Comparison of ENCODE assay signal across 8 mouse cellular contexts in the genomic region with DNA sequence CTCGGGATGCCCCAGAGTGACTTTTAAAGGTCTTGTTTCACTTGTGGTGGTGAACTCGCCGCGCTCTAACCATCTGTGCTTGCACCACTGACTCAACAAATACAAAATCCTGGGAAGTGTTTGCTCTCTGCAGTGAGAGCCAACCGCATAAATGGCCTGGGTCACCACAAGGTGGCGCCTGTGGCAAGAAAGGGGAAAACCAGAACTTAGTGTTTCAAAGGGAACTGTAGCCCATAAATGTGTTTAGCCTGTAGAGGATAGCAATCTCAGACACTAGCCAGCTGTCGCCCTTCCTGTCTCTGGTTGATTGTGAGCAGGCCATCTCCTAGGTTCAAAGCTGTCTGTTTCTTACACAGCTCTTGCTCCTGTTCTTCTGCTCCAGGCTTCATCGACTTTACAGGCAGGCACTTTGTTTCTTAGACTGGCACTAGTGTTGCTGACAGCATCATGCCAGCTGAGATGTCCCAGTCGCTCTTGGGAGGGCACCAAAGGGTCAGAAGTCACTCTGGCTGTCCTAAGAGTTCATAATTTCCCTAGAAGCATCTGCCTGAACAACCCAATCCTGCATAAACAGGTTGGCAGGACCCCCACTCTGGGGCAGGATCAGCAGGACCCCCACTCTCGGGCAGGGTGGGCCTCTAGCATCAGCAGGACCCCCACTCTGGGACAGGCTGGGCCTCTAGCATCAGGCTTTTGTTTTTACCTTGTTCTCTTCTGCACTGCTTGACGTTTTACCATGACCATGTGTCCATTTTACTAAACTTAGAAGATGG. TPM values are rescaled to one million over a fixed set of nuclear protein-coding genes. Genes with fewer than 3 reads are reported as not detected.
A peak's percentile ranks its signal among the peaks of the same experiment; 100 is the strongest.
DNase-seq lines count a peak whose midpoint lies in the region; ATAC-seq and TF ChIP-seq lines count a peak whose summit lies in the region.

No protein-coding gene starts in this region.

- no peaks in the 10 kb centered on the region for H3K27me3 ChIP-seq in G1E (ENCODE audit: insufficient read depth, low read length)
- H3K27me3 ChIP-seq in hindbrain, embryonic 12.5 days, result no peaks in the 10 kb centered on the region

- 57% methylated on average over 11 of the region's 11 CpGs for WGBS in hindbrain, embryonic 12.5 days

- H3K9ac ChIP-seq in hindbrain, embryonic 12.5 days, result no peak overlapping the region

- H3K4me2 ChIP-seq in hindbrain, embryonic 12.5 days (replicated peaks), result no peak overlapping the region

- peak; percentile 60 for ATAC-seq in G1E (ENCODE audit: extremely low read depth, insufficient number of reproducible peaks, low FRiP score, poor library complexity, severe bottlenecking)
- peak; percentile 54 for ATAC-seq in hindbrain, embryonic 12.5 days (ENCODE audit: low FRiP score)

- no peak overlapping the region; the same call in 1 of the 2 replicates for H3K27ac ChIP-seq in hindbrain, embryonic 12.5 days

- H3K9me3 ChIP-seq in G1E (replicated peaks), result no peaks in the 10 kb centered on the region
- no peaks in the 10 kb centered on the region for H3K9me3 ChIP-seq in hindbrain, embryonic 12.5 days (replicated peaks)

- DNase-seq in G1E (ENCODE audit: low spot score), result peak; percentile 53
- peak; percentile 56 for DNase-seq in cerebellum, adult 8-10 months
- DNase-seq in frontal cortex, postnatal 10 days (ENCODE audit: low spot score in 2 of 2), result peak; percentile 48 to 71
- DNase-seq in layer of hippocampus, adult 9-11 months, result peak; percentile 67
- peak; percentile 92 for DNase-seq in lung, postnatal 10 days
- peak; percentile 36 for DNase-seq in retina, adult 2 months (ENCODE audit: low read depth, low spot score)
- peak; percentile 79 for DNase-seq in thymus, postnatal 14 days

- H3K4me1 ChIP-seq in G1E (ENCODE audit: insufficient read depth, low read depth, low read length), result peaks cover 8% of the 10 kb centered on the region; the same call in 1 of the 2 replicates
- H3K4me1 ChIP-seq in hindbrain, embryonic 12.5 days, result peaks cover 3% of the 10 kb centered on the region; the same call in 1 of the 2 replicates

- peaks cover 61% of the 10 kb centered on the region for H3K36me3 ChIP-seq in G1E (replicated peaks)
- H3K36me3 ChIP-seq in hindbrain, embryonic 12.5 days, result peaks cover 72% of the 10 kb centered on the region

- peak; percentile 77 for TF ChIP-seq CTCF in G1E (IDR thresholded peaks at IDR 0.05; ENCODE audit: low read depth, low read length)

- no peak overlapping the region for H3K4me3 ChIP-seq in G1E (ENCODE audit: low read depth, low read length)
- H3K4me3 ChIP-seq in hindbrain, embryonic 12.5 days, result no peak overlapping the region

RNA-seq across cellular contexts. Expression of a gene that starts 13.2 kb away (rescaled TPM):
- 32.5 and 51.2 TPM in 2 replicates for total RNA-seq in G1E (2014; fragmentation: Nextera tagmentation)
- 54.9 and 61.5 TPM in 2 replicates for total RNA-seq in G1E (2017)
- polyA plus RNA-seq in G1E (2012), result 34.1 and 42.2 TPM in 2 replicates
- 63.5 and 67.5 TPM in 2 replicates for polyA plus RNA-seq in hindbrain, embryonic 12.5 days (2016; fragmentation: Nextera tagmentation; extraction: Ambion mirVana)

RNA-seq across cellular contexts. Expression of a gene that starts 13.4 kb away (rescaled TPM):
- total RNA-seq in G1E (2014; fragmentation: Nextera tagmentation) (not detected in 2 replicates), G1E (2017) (0.11 TPM in 1 of 2 replicates, not detected in the other)
- polyA plus RNA-seq in G1E (2012), result not detected in 2 replicates
- polyA plus RNA-seq in hindbrain, embryonic 12.5 days (2016; fragmentation: Nextera tagmentation; extraction: Ambion mirVana), result 0.33 and 0.44 TPM in 2 replicates

RNA-seq across cellular contexts. Expression of a gene that starts 42.4 kb away (rescaled TPM):
- total RNA-seq in G1E (2014; fragmentation: Nextera tagmentation) (16.1 and 17.2 TPM in 2 replicates), G1E (2017) (3.5 and 3.6 TPM in 2 replicates)
- polyA plus RNA-seq in G1E (2012), result 1.1 and 1.4 TPM in 2 replicates
- polyA plus RNA-seq in hindbrain, embryonic 12.5 days (2016; fragmentation: Nextera tagmentation; extraction: Ambion mirVana), result 4.9 and 5.2 TPM in 2 replicates

Comparison
In these comparisons a context has a peak if more than half of its experiments do, and no peak if none do; other contexts are left out.
1. DNase-seq: peak in every context shown above with its lines; median percentile 92 in lung, postnatal 10 days; 79 in thymus, postnatal 14 days; 67 in layer of hippocampus, adult 9-11 months; 60 in frontal cortex, postnatal 10 days; 56 in cerebellum, adult 8-10 months; 53 in G1E; 36 in retina, adult 2 months.